Mouse (Mus musculus): ENCODE data around the gene Dhx15. TPM values are rescaled to one million over a fixed set of nuclear protein-coding genes. Genes with fewer than 3 reads are reported as not detected.

Gene Dhx15
- polyA plus RNA-seq, 1 experiment from 2014 or later, result 160 TPM

DNA sequence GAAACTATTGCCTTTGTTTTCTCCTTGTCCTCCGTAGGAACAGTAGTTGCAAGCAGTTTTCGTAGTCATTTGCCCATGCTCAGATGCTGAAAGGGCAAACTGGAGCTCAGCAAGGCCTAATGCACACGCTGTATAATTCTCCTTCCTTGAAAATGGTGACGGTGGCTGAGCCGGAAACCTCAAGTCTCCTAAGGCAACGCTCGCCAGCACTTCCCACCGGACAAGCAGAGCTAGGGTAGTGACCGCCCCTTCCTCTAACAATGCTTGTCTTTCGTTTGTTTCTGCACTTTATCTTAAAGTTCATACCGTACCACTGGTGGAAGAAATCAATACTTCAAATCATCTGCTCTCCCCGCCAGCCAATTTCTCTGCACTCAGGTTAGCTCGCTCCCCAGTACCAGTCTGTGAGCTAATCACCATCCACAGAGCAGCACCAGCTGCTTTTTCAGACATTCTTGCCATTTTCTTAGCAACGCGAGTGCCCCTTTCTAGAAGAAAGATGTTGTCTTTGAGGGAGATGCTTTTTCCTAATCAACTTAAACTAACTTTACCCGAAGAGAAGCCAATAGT, 78.0 kb downstream of the Dhx15 start:
- no peak for DNase-seq (ENCODE audit: low spot score)

DNA sequence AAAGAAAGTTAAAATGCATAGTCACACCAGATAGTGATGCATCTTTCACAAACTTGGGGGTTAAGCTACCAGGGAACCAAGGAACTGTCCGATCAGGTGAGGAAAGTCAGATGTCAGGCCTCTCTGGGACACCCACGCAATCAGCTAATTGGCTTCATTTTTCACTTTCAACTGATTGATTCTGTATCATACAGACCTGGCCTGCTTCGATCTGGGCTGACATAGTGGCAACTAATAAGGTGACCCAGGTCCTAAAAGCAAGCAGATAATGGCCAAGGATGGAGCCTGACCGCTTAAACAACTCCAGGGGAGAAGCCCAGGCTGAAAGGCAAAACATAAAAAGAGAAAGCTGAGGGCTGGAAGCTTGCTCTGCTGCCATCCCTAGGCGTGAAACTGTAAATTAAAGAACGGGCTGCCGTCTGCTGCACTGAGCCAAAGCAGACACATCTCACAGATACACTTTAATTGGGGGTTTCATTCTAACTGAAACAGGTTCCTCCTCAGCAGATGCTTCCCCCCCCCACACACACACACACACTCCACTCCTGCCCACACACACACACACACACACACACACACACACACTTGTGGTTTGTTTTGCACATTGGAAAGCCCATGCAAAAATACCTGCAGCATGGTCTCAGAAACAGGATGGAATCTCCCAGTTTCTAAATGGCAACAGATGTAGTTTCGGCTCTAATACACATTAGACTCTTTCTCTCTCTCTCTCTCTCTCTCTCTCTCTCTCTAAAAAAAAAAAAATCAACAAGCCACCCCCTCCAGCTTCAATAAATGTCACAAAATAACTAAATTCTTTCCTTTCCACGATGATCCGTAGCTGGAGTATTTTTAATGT, 79.3 kb downstream of the Dhx15 start:
- DNase-seq (ENCODE audit: low spot score), result no peak

Small RNA genes lying within 50 kb of the gene (microRNA-seq; reads per million reads assigned to microRNA genes)
- gene Mir6417 (ENCODE audit: borderline number of aligned reads), result not detected

Other genes starting within 250 kb of the Dhx15 start
- 0.87 and 1.6 TPM in 2 replicates for gene Sod3, start 173.3 kb upstream of the Dhx15 start, polyA plus RNA-seq (2015; fragmentation: Nextera tagmentation; extraction: Ambion mirVana)

Data from thymus, postnatal 0 days (tissue).